Mouse (Mus musculus) limb, embryonic 15.5 days (tissue): ENCODE results near the gene Pkd1l1. TPM values are rescaled to one million over a fixed set of nuclear protein-coding genes. Genes with fewer than 3 reads are reported as not detected.

ENCODE experiments used
- ATAC-seq: fragments of 200-750 bp; cut with Nextera tagmentation; 2 replicates; pipeline ENCODE4 v1.8.0; 2017; ENCODE audit warnings: low read depth, moderate TSS enrichment; ENCODE audit not compliant: insufficient number of reproducible peaks, low FRiP score, low TSS enrichment
- H3K27ac ChIP-seq: fragments of 300-500 bp; sonication (generic); 2 replicates; pipeline ENCODE4 v1.5.1; 2015; ENCODE audit warnings: moderate library complexity, mild to moderate bottlenecking, inconsistent platforms
- H3K27me3 ChIP-seq: fragments of 300-500 bp; sonication (generic); 2 replicates; pipeline ENCODE4 v1.6.1; 2015; ENCODE audit warnings: inconsistent platforms
- H3K36me3 ChIP-seq: fragments of 300-500 bp; sonication (generic); 2 replicates; pipeline ENCODE4 v1.6.1; 2015; ENCODE audit warnings: inconsistent platforms
- H3K4me1 ChIP-seq: fragments of 300-500 bp; sonication (generic); 2 replicates; pipeline ENCODE4 v1.6.1; 2015; ENCODE audit warnings: inconsistent platforms
- H3K4me2 ChIP-seq: fragments of 300-500 bp; sonication (generic); 2 replicates; pipeline ENCODE4 v1.6.1; 2015; ENCODE audit warnings: mild to moderate bottlenecking, inconsistent platforms
- H3K4me3 ChIP-seq: fragments of 300-500 bp; sonication (generic); 2 replicates; pipeline ENCODE4 v1.5.1; 2015; ENCODE audit warnings: mild to moderate bottlenecking, inconsistent platforms
- H3K9ac ChIP-seq: fragments of 300-500 bp; sonication (generic); 2 replicates; pipeline ENCODE4 v1.6.1; 2015; ENCODE audit warnings: inconsistent platforms
- H3K9me3 ChIP-seq: fragments of 300-500 bp; sonication (generic); 2 replicates; pipeline ENCODE4 v1.6.1; 2016; ENCODE audit warnings: inconsistent platforms
- WGBS: fragments of 180-500 bp; shearing (Covaris S2); methylation state at CpG from one replicate; pipeline ENCODE4 v1.1.7; 2015; 5-methylcytosine and 5-hydroxymethylcytosine counted together
- polyA plus RNA-seq: library from polyadenylated mRNA; unstranded; fragments of >200 nt; fragmentation: Nextera tagmentation; extraction: Ambion mirVana; gene quantifications from 2 replicates; pipeline ENCODE4 v1.2.1, GENCODE M21; 2015

The Pkd1l1 gene
- 0.08 and 0.09 TPM in 2 replicates for polyA plus RNA-seq

- H3K9me3 ChIP-seq = no peaks in the 10 kb centered on the region
- H3K4me3 ChIP-seq = no peak within 1 kb of the TSS
- H3K4me1 ChIP-seq = peaks cover 3% of the 10 kb centered on the region; the same call in 1 of the 2 replicates
- WGBS = 63% methylated on average over 3 of the region's 3 CpGs
- no peak within 1 kb of the TSS for H3K27ac ChIP-seq
- no peak within 1 kb of the TSS for H3K9ac ChIP-seq
- H3K4me2 ChIP-seq = no peak within 1 kb of the TSS
- no peaks in the 10 kb centered on the region for H3K27me3 ChIP-seq
- no peak for ATAC-seq
- no peaks in the 10 kb centered on the region for H3K36me3 ChIP-seq
These were observed at the start of gene Pkd1l1 for GRCm38 (mm10) chr11:8973166-8973565. Gene Pkd1l1 (minus strand): TSS chr11:8973266.

GRCm38 (mm10) chr11:9020207-9020606 is 47.1 kb upstream of the Pkd1l1 start:
- H3K4me2 ChIP-seq = no peak overlapping the region
- no peaks in the 10 kb centered on the region for H3K9me3 ChIP-seq
- H3K27me3 ChIP-seq = peaks cover 6% of the 10 kb centered on the region; the same call in 1 of the 2 replicates
- H3K27ac ChIP-seq = no peak overlapping the region
- 93% methylated on average over 5 of the region's 5 CpGs for WGBS
- no peaks in the 10 kb centered on the region for H3K36me3 ChIP-seq
- H3K4me1 ChIP-seq = no peaks in the 10 kb centered on the region
- H3K9ac ChIP-seq = no peak overlapping the region
- no peak for ATAC-seq
- no peak overlapping the region for H3K4me3 ChIP-seq

- Histone ChIP-seq H3K4me3 (no peak overlapping the region), H3K27ac (no peak overlapping the region), H3K9ac (no peak overlapping the region), H3K4me2 (no peak overlapping the region), H3K4me1 (no peaks in the 10 kb centered on the region), H3K9me3 (no peaks in the 10 kb centered on the region), H3K27me3 (peaks cover 6% of the 10 kb centered on the region; the same call in 1 of the 2 replicates), H3K36me3 (no peaks in the 10 kb centered on the region)
- WGBS = 67% methylated on average over 6 of the region's 6 CpGs
- ATAC-seq = no peak
These were observed 45.6 kb upstream of the Pkd1l1 start for GRCm38 (mm10) chr11:9018491-9019267.

GRCm38 (mm10) chr11:9014740-9015139 is 41.7 kb upstream of the Pkd1l1 start:
- Histone ChIP-seq H3K4me2 (no peak overlapping the region), H3K9me3 (no peaks in the 10 kb centered on the region), H3K4me3 (no peak overlapping the region), H3K9ac (no peak overlapping the region), H3K27me3 (peaks cover 6% of the 10 kb centered on the region; the same call in 1 of the 2 replicates), H3K27ac (no peak overlapping the region), H3K4me1 (peaks cover 7% of the 10 kb centered on the region), H3K36me3 (no peaks in the 10 kb centered on the region)
- ATAC-seq = no peak
- 38% methylated on average over 3 of the region's 3 CpGs for WGBS

- H3K9me3 ChIP-seq = no peaks in the 10 kb centered on the region
- peak overlapping the region; percentile 75 for H3K4me3 ChIP-seq
- H3K27me3 ChIP-seq = peaks cover 6% of the 10 kb centered on the region; the same call in 1 of the 2 replicates
- 2% methylated on average over 3 of the region's 3 CpGs for WGBS
- H3K27ac ChIP-seq = peak overlapping the region; percentile 94
- peaks cover 9% of the 10 kb centered on the region for H3K4me1 ChIP-seq
- peak overlapping the region; percentile 63 for H3K9ac ChIP-seq
- peaks cover 11% of the 10 kb centered on the region for H3K36me3 ChIP-seq
- no peak for ATAC-seq
- H3K4me2 ChIP-seq = peak overlapping the region; percentile 76
These were observed 38.3 kb upstream of the Pkd1l1 start for GRCm38 (mm10) chr11:9011348-9011747.

GRCm38 (mm10) chr11:9010853-9011339 is 37.8 kb upstream of the Pkd1l1 start, which contains the start of gene Hus1:
Gene Hus1 (minus strand): TSS chr11:9011191.
- under 1% methylated on average over 43 of the region's 43 CpGs for WGBS
- peaks cover 9% of the 10 kb centered on the region for H3K4me1 ChIP-seq
- H3K9ac ChIP-seq = peak within 1 kb of the TSS; percentile 63
- H3K27ac ChIP-seq = peak within 1 kb of the TSS; percentile 94
- H3K27me3 ChIP-seq = peaks cover 5% of the 10 kb centered on the region; the same call in 1 of the 2 replicates
- ATAC-seq = peak; percentile 91
- no peaks in the 10 kb centered on the region for H3K9me3 ChIP-seq
- H3K4me3 ChIP-seq = peak within 1 kb of the TSS; percentile 75
- peaks cover 11% of the 10 kb centered on the region for H3K36me3 ChIP-seq
- H3K4me2 ChIP-seq = peak within 1 kb of the TSS; percentile 76

- Histone ChIP-seq H3K9ac (peak overlapping the region; percentile 63), H3K4me1 (peaks cover 9% of the 10 kb centered on the region), H3K27ac (peak overlapping the region; percentile 94), H3K4me2 (peak overlapping the region; percentile 76), H3K9me3 (no peaks in the 10 kb centered on the region), H3K27me3 (no peaks in the 10 kb centered on the region), H3K36me3 (peaks cover 14% of the 10 kb centered on the region), H3K4me3 (peak overlapping the region; percentile 75)
- ATAC-seq = no peak
- WGBS = under 1% methylated on average over 7 of the region's 7 CpGs
These were observed 37.4 kb upstream of the Pkd1l1 start for GRCm38 (mm10) chr11:9010416-9010815.

- no peaks in the 10 kb centered on the region for H3K9me3 ChIP-seq
- H3K9ac ChIP-seq = no peak overlapping the region
- 95% methylated on average over 5 of the region's 5 CpGs for WGBS
- H3K4me2 ChIP-seq = no peak overlapping the region
- peaks cover 31% of the 10 kb centered on the region for H3K36me3 ChIP-seq
- ATAC-seq = no peak
- no peaks in the 10 kb centered on the region for H3K27me3 ChIP-seq
- no peak overlapping the region for H3K27ac ChIP-seq
- H3K4me3 ChIP-seq = no peak overlapping the region
- H3K4me1 ChIP-seq = peaks cover 9% of the 10 kb centered on the region
These were observed 35.7 kb upstream of the Pkd1l1 start for GRCm38 (mm10) chr11:9008761-9009160.

GRCm38 (mm10) chr11:8988084-8988483 is 15.0 kb upstream of the Pkd1l1 start:
- WGBS = 78% methylated on average over 4 of the region's 4 CpGs
- no peak overlapping the region for H3K4me3 ChIP-seq

GRCm38 (mm10) chr11:8986058-8986457 is 13.0 kb upstream of the Pkd1l1 start:
- no peaks in the 10 kb centered on the region for H3K4me1 ChIP-seq
- H3K4me2 ChIP-seq = no peak overlapping the region
- peaks cover 9% of the 10 kb centered on the region; the same call in 1 of the 2 replicates for H3K27me3 ChIP-seq
- no peak overlapping the region for H3K27ac ChIP-seq
- no peaks in the 10 kb centered on the region for H3K9me3 ChIP-seq
- no peak overlapping the region for H3K9ac ChIP-seq
- ATAC-seq = no peak
- no peak overlapping the region for H3K4me3 ChIP-seq
- H3K36me3 ChIP-seq = peaks cover 6% of the 10 kb centered on the region; the same call in 1 of the 2 replicates

More at GRCm38 (mm10) chr11:8988084-8988483, 15.0 kb upstream of the Pkd1l1 start:
- H3K27me3 ChIP-seq = peaks cover 9% of the 10 kb centered on the region; the same call in 1 of the 2 replicates
- ATAC-seq = no peak
- no peak overlapping the region for H3K4me2 ChIP-seq
- H3K9me3 ChIP-seq = no peaks in the 10 kb centered on the region
- H3K27ac ChIP-seq = no peak overlapping the region
- H3K4me1 ChIP-seq = no peaks in the 10 kb centered on the region
- H3K36me3 ChIP-seq = peaks cover 23% of the 10 kb centered on the region
- no peak overlapping the region for H3K9ac ChIP-seq

- no peak for ATAC-seq
- no peak overlapping the region for H3K4me2 ChIP-seq
- no peaks in the 10 kb centered on the region for H3K36me3 ChIP-seq
- H3K9ac ChIP-seq = no peak overlapping the region
- H3K4me1 ChIP-seq = no peaks in the 10 kb centered on the region
- no peaks in the 10 kb centered on the region for H3K9me3 ChIP-seq
- H3K27me3 ChIP-seq = peaks cover 9% of the 10 kb centered on the region; the same call in 1 of the 2 replicates
- H3K27ac ChIP-seq = no peak overlapping the region
- no peak overlapping the region for H3K4me3 ChIP-seq
- WGBS = 45% methylated on average over 6 of the region's 6 CpGs
These were observed 10.3 kb upstream of the Pkd1l1 start for GRCm38 (mm10) chr11:8983237-8983861.

- Histone ChIP-seq H3K4me1 (peaks cover 3% of the 10 kb centered on the region; the same call in 1 of the 2 replicates), H3K27me3 (no peaks in the 10 kb centered on the region), H3K4me3 (no peak overlapping the region), H3K27ac (no peak overlapping the region), H3K4me2 (no peak overlapping the region), H3K36me3 (no peaks in the 10 kb centered on the region), H3K9me3 (no peaks in the 10 kb centered on the region), H3K9ac (no peak overlapping the region)
- no peak for ATAC-seq
- 80% methylated on average over 4 of the region's 4 CpGs for WGBS
These were observed 5.1 kb upstream of the Pkd1l1 start for GRCm38 (mm10) chr11:8978154-8978553.
